Mouse (Mus musculus) stomach, embryonic 14.5 days (tissue): ENCODE results near the gene Dcps. TPM values are rescaled to one million over a fixed set of nuclear protein-coding genes. Genes with fewer than 3 reads are reported as not detected.

Source experiments
- ATAC-seq: fragments of 200-750 bp; cut with Nextera tagmentation; 2 replicates; pipeline ENCODE4 v1.8.0; 2017; ENCODE audit warnings: low read depth, moderate TSS enrichment; ENCODE audit not compliant: insufficient number of reproducible peaks, insufficient read depth, low FRiP score
- H3K27ac ChIP-seq: fragments of 300-500 bp; sonication (generic); 2 replicates; pipeline ENCODE4 v1.5.1; 2014; ENCODE audit warnings: mild to moderate bottlenecking, low read length, moderate library complexity, mixed read lengths
- H3K27me3 ChIP-seq: fragments of 300-500 bp; sonication (generic); 2 replicates; pipeline ENCODE4 v1.6.1; 2014; ENCODE audit warnings: low read length, control low read depth, mixed read lengths; ENCODE audit not compliant: control insufficient read depth, insufficient read depth
- H3K36me3 ChIP-seq: fragments of 300-500 bp; sonication (generic); 2 replicates; pipeline ENCODE4 v1.6.1; 2014; ENCODE audit warnings: mild to moderate bottlenecking, control low read depth, low read length, moderate library complexity, mixed read lengths; ENCODE audit not compliant: control insufficient read depth, insufficient read depth
- H3K4me1 ChIP-seq: fragments of 300-500 bp; sonication (generic); 2 replicates; pipeline ENCODE4 v1.6.1; 2014; ENCODE audit warnings: low read length, control low read depth, mixed read lengths; ENCODE audit not compliant: control insufficient read depth, insufficient read depth
- H3K4me2 ChIP-seq: fragments of 300-500 bp; sonication (generic); replicated peaks from 2 replicates; pipeline ENCODE4 v1.6.1; 2014; ENCODE audit warnings: low read depth, low read length, control low read depth
- H3K4me3 ChIP-seq: fragments of 300-500 bp; sonication (generic); 2 replicates; pipeline ENCODE4 v1.5.1; 2014; ENCODE audit warnings: low read depth, low read length, control low read depth
- H3K9ac ChIP-seq: fragments of 300-500 bp; sonication (generic); replicated peaks from 2 replicates; pipeline ENCODE4 v1.6.1; 2014; ENCODE audit warnings: low read depth, mild to moderate bottlenecking, control low read depth, low read length, moderate library complexity, mixed read lengths
- H3K9me3 ChIP-seq: fragments of 300-500 bp; sonication (generic); 2 replicates; pipeline ENCODE4 v1.6.1; 2016; ENCODE audit warnings: low read depth, low read length, control low read depth; ENCODE audit not compliant: control insufficient read depth
- WGBS: fragments of 180-500 bp; shearing (Covaris S2); extraction: QIAGEN DNeasy Blood & Tissue Kit; methylation state at CpG from one replicate; pipeline ENCODE4 v1.1.7; 2014; 5-methylcytosine and 5-hydroxymethylcytosine counted together
- polyA plus RNA-seq: library from polyadenylated mRNA; unstranded; fragments of >200 nt; fragmentation: Nextera tagmentation; extraction: Ambion mirVana; gene quantifications from 2 replicates; pipeline ENCODE4 v1.2.1, GENCODE M21; 2014

The Dcps gene
- polyA plus RNA-seq, 1 experiment from 2014 or later, result 77.2 TPM

DNA sequence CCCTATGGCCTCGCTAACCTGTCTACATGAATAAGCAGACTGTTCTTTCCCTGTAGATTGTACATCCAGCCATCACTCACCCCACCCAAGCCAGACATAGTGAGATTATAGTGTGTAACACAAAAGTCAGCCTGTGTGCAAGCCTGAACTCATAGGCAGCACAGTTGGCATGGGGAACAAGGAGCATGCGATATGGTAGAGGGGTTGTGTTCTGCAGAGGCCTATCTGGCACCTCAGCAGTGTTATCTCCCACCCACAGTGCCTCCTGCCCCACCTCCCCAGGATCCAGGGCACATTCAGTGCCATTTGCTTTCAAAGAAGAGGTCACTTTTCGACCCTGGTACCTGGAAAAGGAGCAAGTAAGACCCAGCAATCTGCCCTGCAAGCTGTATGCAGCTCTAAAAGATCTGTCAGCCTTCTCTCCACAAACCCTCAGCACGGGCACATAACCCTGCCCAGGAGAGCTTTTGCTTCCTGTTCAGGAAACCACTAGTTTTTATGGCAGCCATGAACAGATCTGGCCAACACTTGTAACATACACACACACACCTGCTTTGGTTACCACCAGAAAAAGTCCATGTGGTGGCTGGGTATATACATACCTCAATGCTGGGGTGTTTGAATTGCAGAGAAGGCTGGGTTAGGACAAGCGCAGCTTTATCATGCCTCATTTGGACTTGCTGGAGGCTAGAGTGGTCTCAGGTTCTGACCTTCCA is 53.2 kb downstream of the Dcps start:
- no peak; the same call in 1 of the 2 replicates for ATAC-seq
- Histone ChIP-seq H3K27ac (no peak overlapping the region), H3K4me2 (no peak overlapping the region), H3K9me3 (no peaks in the 10 kb centered on the region), H3K4me1 (no peaks in the 10 kb centered on the region), H3K27me3 (no peaks in the 10 kb centered on the region), H3K36me3 (peaks cover 16% of the 10 kb centered on the region; the same call in 1 of the 2 replicates), H3K4me3 (no peak overlapping the region), H3K9ac (no peak overlapping the region)
- 77% methylated on average over 5 of the region's 5 CpGs for WGBS

DNA sequence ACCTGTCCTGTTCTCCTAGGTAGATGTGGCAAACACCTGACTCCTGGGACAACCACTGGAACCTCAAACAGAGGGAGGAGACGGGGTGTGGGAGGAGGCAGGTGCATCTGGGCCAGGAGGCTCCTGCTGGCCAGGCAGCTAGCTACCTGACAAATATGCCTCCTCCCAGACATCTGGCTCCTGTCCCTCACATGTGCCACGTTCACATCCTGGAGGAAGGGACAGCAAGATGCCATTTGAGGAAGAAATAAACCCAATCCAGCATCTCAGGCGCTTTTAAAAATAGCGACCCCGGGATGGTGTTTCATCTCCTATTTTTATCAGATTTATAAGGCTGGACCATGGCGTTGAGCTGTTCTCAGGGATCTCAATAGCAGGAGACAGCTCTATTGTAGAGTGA is 56.7 kb downstream of the Dcps start, which contains the start of gene St3gal4:
Gene St3gal4, minus strand, starts transcription at position 101 of the 400 bp plus-strand sequence.
- Histone ChIP-seq H3K27ac (no peak within 1 kb of the TSS; the same call in 1 of the 2 replicates), H3K9ac (no peak within 1 kb of the TSS), H3K9me3 (no peaks in the 10 kb centered on the region), H3K4me1 (peaks cover 15% of the 10 kb centered on the region; the same call in 1 of the 2 replicates), H3K4me3 (no peak within 1 kb of the TSS), H3K36me3 (peaks cover 3% of the 10 kb centered on the region; the same call in 1 of the 2 replicates), H3K27me3 (no peaks in the 10 kb centered on the region), H3K4me2 (no peak within 1 kb of the TSS)
- WGBS, result 83% methylated on average over 6 of the region's 6 CpGs
- no peak for ATAC-seq

GRCm38 (mm10) chr9:35118563-35118962 is 57.3 kb downstream of the Dcps start:
- 87% methylated on average over 2 of the region's 2 CpGs for WGBS
- ATAC-seq, result no peak
- no peak overlapping the region for H3K9ac ChIP-seq
- H3K27me3 ChIP-seq, result no peaks in the 10 kb centered on the region
- H3K4me1 ChIP-seq, result peaks cover 15% of the 10 kb centered on the region; the same call in 1 of the 2 replicates
- no peak overlapping the region for H3K4me2 ChIP-seq
- H3K27ac ChIP-seq, result no peak overlapping the region
- no peak overlapping the region for H3K4me3 ChIP-seq
- H3K9me3 ChIP-seq, result no peaks in the 10 kb centered on the region
- peaks cover 3% of the 10 kb centered on the region; the same call in 1 of the 2 replicates for H3K36me3 ChIP-seq

DNA sequence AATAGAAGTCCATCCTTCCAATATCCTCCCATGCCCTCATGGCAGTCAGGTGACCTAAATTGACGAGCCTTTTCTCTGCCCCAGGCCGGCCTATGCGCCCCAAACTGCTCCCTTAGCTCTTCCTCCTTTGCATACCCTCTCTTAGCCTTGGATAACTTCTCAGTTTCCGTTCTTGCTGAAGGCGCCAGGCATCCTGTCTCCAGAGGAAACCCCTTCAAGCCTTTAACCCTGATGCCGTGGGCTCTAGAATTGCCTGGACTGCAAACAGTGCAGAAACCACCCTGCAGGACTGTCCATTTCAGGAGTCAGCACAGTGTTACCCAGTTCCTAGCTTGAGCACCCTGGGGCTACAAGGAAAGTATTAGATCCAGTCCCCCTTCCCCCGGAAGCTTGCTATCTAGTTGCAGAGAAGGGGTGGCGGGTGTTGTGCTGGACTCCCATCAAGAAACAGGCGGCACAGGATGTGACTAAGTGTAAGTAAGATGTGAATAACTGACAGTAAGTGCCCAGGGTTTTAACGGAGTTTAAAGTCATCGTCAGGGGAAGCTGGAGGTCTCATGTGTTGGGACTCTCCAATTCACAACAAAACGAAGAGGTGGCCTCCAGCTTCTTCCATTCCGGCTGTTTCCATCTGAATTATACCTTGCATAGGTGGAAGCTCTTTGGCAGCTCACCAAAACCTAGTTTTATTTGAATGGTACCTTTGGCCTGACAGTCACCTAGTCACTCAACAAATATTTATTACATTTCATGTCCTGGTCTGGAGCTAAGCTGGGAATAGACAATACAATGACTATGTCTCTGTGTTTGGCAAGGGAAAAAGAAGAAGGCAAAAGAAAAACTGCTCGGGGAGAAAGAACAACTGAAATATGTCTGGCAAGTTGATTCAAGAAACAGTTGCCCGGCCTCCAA is 58.2 kb downstream of the Dcps start:
- H3K36me3 ChIP-seq, result peaks cover 2% of the 10 kb centered on the region; the same call in 1 of the 2 replicates
- ATAC-seq, result no peak
- peak overlapping the region; percentile 76 for H3K4me2 ChIP-seq
- peak overlapping the region; percentile 78; the same call in 1 of the 2 replicates for H3K9ac ChIP-seq
- H3K27me3 ChIP-seq, result no peaks in the 10 kb centered on the region
- H3K4me1 ChIP-seq, result peaks cover 15% of the 10 kb centered on the region; the same call in 1 of the 2 replicates
- H3K9me3 ChIP-seq, result no peaks in the 10 kb centered on the region
- WGBS, result 29% methylated on average over 15 of the region's 15 CpGs
- peak overlapping the region; percentile 85 for H3K27ac ChIP-seq
- H3K4me3 ChIP-seq, result peak overlapping the region; percentile 75

DNA sequence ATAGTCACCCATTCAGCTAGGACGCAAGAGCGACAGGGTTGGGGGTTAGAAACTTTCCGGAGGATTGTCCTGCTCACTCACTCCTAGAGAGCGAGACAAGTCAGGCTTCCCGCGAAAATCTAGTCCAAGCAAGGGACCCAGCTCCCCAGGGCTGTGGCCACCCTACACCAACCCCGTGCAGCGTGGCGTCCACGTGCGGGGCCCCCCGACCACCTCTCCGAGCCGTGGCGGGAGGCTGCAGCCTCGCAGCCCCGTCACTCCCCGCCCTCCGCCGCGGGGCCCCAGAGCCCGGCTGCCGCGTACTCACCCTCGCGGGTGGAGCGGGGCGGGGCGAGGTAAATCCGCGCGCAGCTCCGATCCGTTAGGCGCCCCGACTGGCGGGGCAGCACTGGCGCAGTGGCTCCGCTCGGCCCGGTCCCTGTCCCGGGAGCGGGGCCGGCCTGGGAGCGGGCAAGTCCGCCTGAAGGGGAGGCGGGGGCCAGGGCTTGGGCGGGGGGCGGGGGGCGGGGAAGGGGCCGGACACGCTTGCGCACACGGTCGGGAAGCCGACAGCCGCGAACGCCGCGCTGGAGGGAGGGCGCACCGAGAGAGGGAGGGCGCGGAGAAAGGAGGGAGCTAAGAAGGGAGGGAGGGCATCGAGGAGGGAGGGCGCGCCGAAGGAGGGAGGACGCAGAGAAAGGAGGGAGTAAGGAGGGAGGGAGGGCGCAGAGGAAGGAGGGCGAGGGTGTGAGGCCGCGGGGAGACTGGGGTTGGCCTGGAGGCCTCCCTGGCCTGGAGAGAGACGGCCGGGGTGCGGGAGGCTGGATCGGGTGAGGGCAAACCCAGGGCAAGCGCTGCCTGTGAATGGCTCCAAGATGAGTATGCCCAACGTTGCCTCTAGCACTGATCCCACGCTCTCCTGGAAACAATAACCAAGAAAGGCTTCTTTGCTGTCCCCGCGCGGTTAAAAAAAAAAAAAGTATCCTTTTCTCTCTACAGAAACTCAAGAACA is 59.2 kb downstream of the Dcps start:
- Histone ChIP-seq H3K4me3 (peak overlapping the region; percentile 75), H3K27me3 (no peaks in the 10 kb centered on the region), H3K9ac (peak overlapping the region; percentile 78), H3K4me2 (peak overlapping the region; percentile 76), H3K36me3 (no peaks in the 10 kb centered on the region), H3K27ac (peak overlapping the region; percentile 85), H3K9me3 (no peaks in the 10 kb centered on the region), H3K4me1 (peaks cover 23% of the 10 kb centered on the region; the same call in 1 of the 2 replicates)
- under 1% methylated on average over 79 of the region's 84 CpGs for WGBS
- peak; percentile 89 for ATAC-seq

GRCm38 (mm10) chr9:35115804-35116203 is 60.1 kb downstream of the Dcps start:
- no peaks in the 10 kb centered on the region for H3K36me3 ChIP-seq
- 40% methylated on average over 4 of the region's 4 CpGs for WGBS
- H3K27ac ChIP-seq, result no peak overlapping the region
- no peaks in the 10 kb centered on the region for H3K9me3 ChIP-seq
- ATAC-seq, result no peak
- H3K4me1 ChIP-seq, result peaks cover 27% of the 10 kb centered on the region; the same call in 1 of the 2 replicates
- H3K4me2 ChIP-seq, result peak overlapping the region; percentile 76
- H3K27me3 ChIP-seq, result no peaks in the 10 kb centered on the region
- H3K9ac ChIP-seq, result peak overlapping the region; percentile 78; the same call in 1 of the 2 replicates
- peak overlapping the region; percentile 75 for H3K4me3 ChIP-seq

DNA sequence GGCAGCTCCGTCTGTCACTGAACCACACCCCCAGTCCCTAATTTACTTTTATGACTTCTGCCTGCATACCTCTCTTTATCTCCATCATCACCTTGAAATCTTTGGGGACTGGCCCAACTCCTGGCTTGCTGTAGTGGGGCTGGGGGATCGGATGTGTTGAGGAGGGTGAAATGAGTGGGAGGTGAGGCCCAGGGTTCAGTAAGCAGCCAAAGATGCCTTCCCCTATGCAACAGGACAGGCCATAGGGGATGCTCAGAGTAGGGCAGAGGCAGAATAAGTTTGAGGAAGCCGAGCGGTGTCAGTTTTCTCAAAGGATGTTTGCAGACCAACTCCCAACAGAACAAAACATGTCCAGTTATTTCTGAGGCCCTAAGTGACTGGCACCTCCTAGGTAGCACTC is 60.6 kb downstream of the Dcps start:
- Histone ChIP-seq H3K27me3 (no peaks in the 10 kb centered on the region), H3K27ac (no peak overlapping the region), H3K4me3 (peak overlapping the region; percentile 75), H3K4me1 (peaks cover 31% of the 10 kb centered on the region; the same call in 1 of the 2 replicates), H3K9ac (peak overlapping the region; percentile 78; the same call in 1 of the 2 replicates), H3K4me2 (peak overlapping the region; percentile 76), H3K36me3 (no peaks in the 10 kb centered on the region), H3K9me3 (no peaks in the 10 kb centered on the region)
- WGBS, result 51% methylated on average over 3 of the region's 4 CpGs
- no peak for ATAC-seq
